Mouse (Mus musculus): ENCODE measurements around the gene Med22. TPM values are rescaled to one million over a fixed set of nuclear protein-coding genes. Genes with fewer than 3 reads are reported as not detected.

The Med22 gene
- total and polyA plus RNA-seq, 3 experiments = 79.0 to 90.1 TPM; not detected in 1

DNA sequence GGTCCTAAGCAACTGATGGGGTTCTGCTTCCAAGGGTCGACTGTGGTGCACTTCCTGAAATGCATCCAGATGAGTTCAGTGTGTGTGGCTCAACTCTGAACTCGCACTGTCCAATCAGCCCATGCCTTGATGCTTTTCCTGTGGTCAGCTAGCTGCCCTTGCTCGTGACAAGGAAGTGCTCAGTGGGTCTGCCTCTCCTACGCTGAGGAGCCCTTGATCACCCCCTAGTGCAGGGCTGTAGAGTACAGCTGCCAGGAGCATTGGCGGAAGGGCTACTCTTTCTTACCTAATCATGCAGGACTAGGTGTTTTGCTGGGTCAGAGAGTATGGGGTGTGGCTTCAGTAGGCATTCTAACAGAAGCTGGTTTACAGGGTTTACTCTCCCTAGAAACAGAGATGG, 31.1 kb upstream of the Med22 start:
- Histone ChIP-seq H3K4me3 (ENCODE audit: control insufficient read depth in 1 of 2, insufficient read depth in 1 of 2, low read depth in 2 of 2, low read length in 2 of 2) (no peak overlapping the region), H3K36me3 (ENCODE audit: control insufficient read depth in 1 of 2, insufficient read depth in 2 of 2, low read length in 2 of 2) (no peaks in the 10 kb centered on the region; a peak in 1 of 4 replicates), H3K27me3 (ENCODE audit: control insufficient read depth in 1 of 2, insufficient read depth in 2 of 2, low read length in 2 of 2) (no peaks in the 10 kb centered on the region; a peak in 1 of 4 replicates), H3K9ac (ENCODE audit: control insufficient read depth, low read depth, low read length, poor library complexity, severe bottlenecking) (no peak overlapping the region), H3K9me3 (replicated peaks; ENCODE audit: insufficient read depth, low read length) (no peaks in the 10 kb centered on the region), H3K27ac (ENCODE audit: control insufficient read depth, low read depth, low read length) (no peak overlapping the region), H3K4me1 (ENCODE audit: control insufficient read depth in 1 of 2, insufficient read depth in 2 of 2, low read length in 2 of 2) (no peaks in the 10 kb centered on the region; a peak in 3 of 4 replicates), H3K79me2 (ENCODE audit: control insufficient read depth, insufficient read depth, low read length, poor library complexity) (no peaks in the 10 kb centered on the region)
- TF ChIP-seq POLR2AphosphoS5 (IDR thresholded peaks at IDR 0.05; ENCODE audit: borderline replicate concordance, low read depth, low read length) (no peak), BHLHE40 (IDR thresholded peaks at IDR 0.05; ENCODE audit: borderline replicate concordance, low read depth, low read length) (no peak), KAT2A (conservative IDR thresholded peaks at IDR 0.05; ENCODE audit: low read depth, low read length) (no peak), POLR2AphosphoS2 (IDR thresholded peaks at IDR 0.05; ENCODE audit: low read length) (no peak), MAX (IDR thresholded peaks at IDR 0.05; ENCODE audit: low read length) (no peak), RAD21 (IDR thresholded peaks at IDR 0.05; ENCODE audit: low read depth, low read length) (no peak)
- no peak for DNase-seq (ENCODE audit: low read depth, low spot score)

- H3K9me3 ChIP-seq (replicated peaks; ENCODE audit: insufficient read depth, low read length) = no peaks in the 10 kb centered on the region
- H3K4me3 ChIP-seq (ENCODE audit: control insufficient read depth in 1 of 2, insufficient read depth in 1 of 2, low read depth in 2 of 2, low read length in 2 of 2) = no peak overlapping the region
- no peak overlapping the region for H3K9ac ChIP-seq (ENCODE audit: control insufficient read depth, low read depth, low read length, poor library complexity, severe bottlenecking)
- H3K27me3 ChIP-seq (ENCODE audit: control insufficient read depth in 1 of 2, insufficient read depth in 2 of 2, low read length in 2 of 2) = no peaks in the 10 kb centered on the region
- H3K36me3 ChIP-seq (ENCODE audit: control insufficient read depth in 1 of 2, insufficient read depth in 2 of 2, low read length in 2 of 2) = peaks cover under 1 to 23% of the 10 kb centered on the region in 2 experiments; a peak in 2 of 4 replicates
- peak; percentile 76 for DNase-seq (ENCODE audit: low read depth, low spot score)
- H3K27ac ChIP-seq (ENCODE audit: control insufficient read depth, low read depth, low read length) = peak overlapping the region; percentile 67
- H3K4me1 ChIP-seq (ENCODE audit: control insufficient read depth in 1 of 2, insufficient read depth in 2 of 2, low read length in 2 of 2) = peaks cover 15 to 32% of the 10 kb centered on the region in 2 experiments
- peaks cover 18% of the 10 kb centered on the region for H3K79me2 ChIP-seq (ENCODE audit: control insufficient read depth, insufficient read depth, low read length, poor library complexity)
- TF ChIP-seq E2F4 (IDR thresholded peaks at IDR 0.05; ENCODE audit: borderline replicate concordance, low read depth, low read length) (no peak), SMC3 (IDR thresholded peaks at IDR 0.05; ENCODE audit: low read depth, low read length) (no peak), MAX (IDR thresholded peaks at IDR 0.05; ENCODE audit: low read length) (peak; percentile 46; the same call in 1 of the 2 replicates), TBP (IDR thresholded peaks at IDR 0.05; ENCODE audit: low read depth, low read length) (peak; percentile 39; the same call in 1 of the 2 replicates), UBTF (IDR thresholded peaks at IDR 0.05; ENCODE audit: borderline replicate concordance, insufficient read depth, low read depth, low read length) (no peak), MAFK (IDR thresholded peaks at IDR 0.05; ENCODE audit: borderline replicate concordance, low read depth, low read length) (no peak), BHLHE40 (IDR thresholded peaks at IDR 0.05; ENCODE audit: borderline replicate concordance, low read depth, low read length) (no peak), GABPA (IDR thresholded peaks at IDR 0.05; ENCODE audit: low read depth, low read length) (no peak), TAL1 (IDR thresholded peaks at IDR 0.05; ENCODE audit: low read length) (no peak), HCFC1 (IDR thresholded peaks at IDR 0.05; ENCODE audit: low read depth, low read length) (peak; percentile 35; the same call in 1 of the 2 replicates), ETS1 (IDR thresholded peaks at IDR 0.05; ENCODE audit: low read depth, low read length) (peak; percentile 78), ZNF384 (IDR thresholded peaks at IDR 0.05; ENCODE audit: low read depth, low read length) (no peak), KAT2A (conservative IDR thresholded peaks at IDR 0.05; ENCODE audit: low read depth, low read length) (no peak), MYC (IDR thresholded peaks at IDR 0.05; ENCODE audit: low read depth, low read length) (0 out of 2 replicates have a peak, but pooled peaks have one; percentile 36), POLR2AphosphoS2 (IDR thresholded peaks at IDR 0.05; ENCODE audit: low read length) (no peak), MAZ (IDR thresholded peaks at IDR 0.05; ENCODE audit: low read depth, low read length) (no peak), TCF12 (IDR thresholded peaks at IDR 0.05; ENCODE audit: low read depth, low read length) (no peak; the same call in 1 of the 2 replicates), RCOR1 (IDR thresholded peaks at IDR 0.05; ENCODE audit: low read depth, low read length) (no peak), ELF1 (IDR thresholded peaks at IDR 0.05; ENCODE audit: low read depth, low read length) (peak; percentile 26; the same call in 1 of the 2 replicates), POLR2AphosphoS5 (IDR thresholded peaks at IDR 0.05; ENCODE audit: borderline replicate concordance, low read depth, low read length) (no peak), ZMIZ1 (IDR thresholded peaks at IDR 0.05; ENCODE audit: low read depth, low read length) (0 out of 2 replicates have a peak, but pooled peaks have one; percentile 16), RAD21 (IDR thresholded peaks at IDR 0.05; ENCODE audit: low read depth, low read length) (no peak), MXI1 (IDR thresholded peaks at IDR 0.05; ENCODE audit: low read depth, low read length) (peak; percentile 49; the same call in 1 of the 2 replicates), NRF1 (IDR thresholded peaks at IDR 0.05; ENCODE audit: insufficient read depth, low read depth, low read length, poor library complexity, severe bottlenecking) (no peak), SIN3A (IDR thresholded peaks at IDR 0.05; ENCODE audit: low read length) (peak; percentile 73), ZC3H11A (IDR thresholded peaks at IDR 0.05; ENCODE audit: low read depth, low read length) (0 out of 2 replicates have a peak, but pooled peaks have one; percentile 12), NELFE (IDR thresholded peaks at IDR 0.05; ENCODE audit: low read depth, low read length) (no peak), POLR2A (IDR thresholded peaks at IDR 0.05; ENCODE audit: control insufficient read depth in 1 of 2, insufficient read depth in 1 of 2, low read depth in 1 of 2, low read length in 2 of 2, poor library complexity in 1 of 2) (0 out of 4 replicates have a peak, but pooled peaks of 1 of the 2 experiments have one; percentile 27), MYB (IDR thresholded peaks at IDR 0.05; ENCODE audit: low read depth, low read length) (no peak), ZKSCAN1 (IDR thresholded peaks at IDR 0.05; ENCODE audit: low read depth, low read length) (no peak)
Measured at GRCm38 (mm10) chr2:26936425-26936824, 25.9 kb upstream of the Med22 start.
